Mouse (Mus musculus): Measurements from ENCODE around the gene Ccr7.

GRCm38 (mm10) chr11:99104609-99105410 is 50.1 kb downstream of the Ccr7 start:
- TF ChIP-seq POLR2A (IDR thresholded peaks at IDR 0.05; ENCODE audit: borderline replicate concordance, extremely low read depth, insufficient read depth, insufficient read length, poor library complexity, severe bottlenecking): no peak
- no peak for TF ChIP-seq CTCF (IDR thresholded peaks at IDR 0.05; ENCODE audit: borderline replicate concordance, extremely low read depth, insufficient read depth, insufficient read length)
